ENCODE assay signal across 21 mouse cellular contexts in the genomic region with DNA sequence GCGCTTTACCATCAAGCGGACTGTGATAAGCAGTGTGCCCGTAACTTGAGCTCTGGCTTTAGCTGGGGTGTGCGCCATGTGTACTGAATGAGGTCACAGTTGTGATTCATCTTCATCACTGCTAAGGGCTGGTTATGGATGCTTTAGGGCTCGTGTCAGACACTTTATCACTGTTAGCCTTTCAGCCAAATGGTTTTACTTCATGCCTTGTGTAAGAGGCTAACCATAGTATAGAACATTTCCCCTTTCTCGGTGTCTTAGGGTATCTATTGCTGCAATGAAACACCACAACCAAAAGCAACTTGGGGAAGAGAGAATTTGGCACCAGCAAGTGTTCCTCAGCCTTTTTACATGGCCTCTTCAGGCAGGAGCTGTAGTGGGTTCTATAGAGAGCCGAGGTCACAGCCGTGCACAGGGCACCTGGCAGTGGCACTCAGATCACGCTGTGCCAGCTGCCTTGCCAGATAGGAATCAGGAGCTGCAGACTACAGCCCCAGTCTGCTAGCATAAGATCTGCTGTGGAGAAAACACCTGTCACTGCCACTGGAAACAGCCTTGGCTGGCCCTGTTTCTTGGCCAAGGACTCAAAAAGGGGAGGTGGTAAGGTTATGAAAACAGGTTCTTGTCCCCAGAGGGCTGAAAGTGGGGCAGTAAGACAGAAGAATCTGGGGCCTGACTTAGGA. TPM values are rescaled to one million over a fixed set of nuclear protein-coding genes. Genes with fewer than 3 reads are reported as not detected.
DNase-seq lines count a peak whose midpoint lies in the region; ATAC-seq lines count a peak whose summit lies in the region.
"Had no signal": no experiment of that assay in that cellular context is flagged by ENCODE, and none has a peak within 500 bp of the region (broad histone marks: within the 10 kb centered on the region; RNA-seq: fewer than 3 reads in every experiment).

No protein-coding gene starts in this region.

- no peak overlapping the region for H3K9ac ChIP-seq in embryonic facial prominence, embryonic 14.5 days (ENCODE audit: low read depth, low read length)
- H3K9ac ChIP-seq: liver, embryonic 12.5 days had no signal

- peaks cover 80% of the 10 kb centered on the region for H3K36me3 ChIP-seq in embryonic facial prominence, embryonic 14.5 days (ENCODE audit: control insufficient read depth, insufficient read depth, low read length)
- H3K36me3 ChIP-seq in embryonic facial prominence, embryonic 10.5 days (replicated peaks): peaks cover 96% of the 10 kb centered on the region

- WGBS in embryonic facial prominence, embryonic 14.5 days: 87% methylated on average over 9 of the region's 9 CpGs
- WGBS in embryonic facial prominence, embryonic 10.5 days: 90% methylated on average over 9 of the region's 9 CpGs

- DNase-seq in embryonic facial prominence, embryonic 14.5 days (ENCODE audit: low spot score): peak; percentile 24
- DNase-seq in embryonic facial prominence, embryonic 10.5 days (ENCODE audit: low spot score): no peak
- peak; percentile 48 for DNase-seq in 3T3-L1 (ENCODE audit: low read depth, low spot score)
- DNase-seq in adrenal gland, postnatal 10 days: peak; percentile 66
- peak; percentile 25 for DNase-seq in gastrocnemius, postnatal 14 days
- DNase-seq in cerebellum, postnatal 14 days: no peak
- DNase-seq in thymus, postnatal 0 days (ENCODE audit: low spot score): no peak
- DNase-seq in urinary bladder, postnatal 36 days (ENCODE audit: low spot score in 2 of 2): no peak
- DNase-seq: cerebellum, adult 2 months; heart, postnatal 14 days; kidney, adult 11 months; kidney, postnatal 25 days; lung, postnatal 10 days; right cerebral cortex, adult 18-20 months; thymus, adult 18-20 months had no signal

- no peak overlapping the region for H3K27ac ChIP-seq in embryonic facial prominence, embryonic 14.5 days (replicated peaks; ENCODE audit: low read depth, low read length)
- no peak overlapping the region for H3K27ac ChIP-seq in embryonic facial prominence, embryonic 10.5 days (replicated peaks)
- H3K27ac ChIP-seq: forebrain, embryonic 10.5 days; heart, embryonic 10.5 days; liver, embryonic 12.5 days; midbrain, embryonic 10.5 days had no signal

- H3K4me2 ChIP-seq in embryonic facial prominence, embryonic 14.5 days (ENCODE audit: low read depth, low read length): no peak overlapping the region
- H3K4me2 ChIP-seq: liver, embryonic 12.5 days had no signal

- no peak overlapping the region for H3K4me3 ChIP-seq in embryonic facial prominence, embryonic 14.5 days (ENCODE audit: low read depth, low read length)
- H3K4me3 ChIP-seq in embryonic facial prominence, embryonic 10.5 days: no peak overlapping the region
- H3K4me3 ChIP-seq: forebrain, embryonic 10.5 days; heart, embryonic 10.5 days; liver, embryonic 12.5 days; midbrain, embryonic 10.5 days had no signal

- intact Hi-C loops in gastrocnemius, postnatal 14 days (cut with DNase I; ENCODE audit: low total_unique reads): no loop called here

- no peak for ATAC-seq in embryonic facial prominence, embryonic 14.5 days (ENCODE audit: low read depth)
- ATAC-seq: hindbrain, embryonic 16.5 days; liver, embryonic 12.5 days had no signal

- H3K4me1 ChIP-seq in embryonic facial prominence, embryonic 14.5 days (ENCODE audit: control insufficient read depth, insufficient read depth, low read length): no peaks in the 10 kb centered on the region
- peaks cover 2% of the 10 kb centered on the region; the same call in 1 of the 2 replicates for H3K4me1 ChIP-seq in embryonic facial prominence, embryonic 10.5 days
- H3K4me1 ChIP-seq: forebrain, embryonic 10.5 days; midbrain, embryonic 10.5 days had no signal

- H3K9me3 ChIP-seq in embryonic facial prominence, embryonic 14.5 days (ENCODE audit: control insufficient read depth, low read length): no peaks in the 10 kb centered on the region
- H3K9me3 ChIP-seq in embryonic facial prominence, embryonic 10.5 days: no peaks in the 10 kb centered on the region
- H3K9me3 ChIP-seq: forebrain, embryonic 10.5 days; G1E; heart, embryonic 10.5 days; liver, embryonic 12.5 days; midbrain, embryonic 10.5 days had no signal

- no peaks in the 10 kb centered on the region for H3K27me3 ChIP-seq in embryonic facial prominence, embryonic 14.5 days (replicated peaks; ENCODE audit: control insufficient read depth, insufficient read depth, low read length)
- H3K27me3 ChIP-seq in embryonic facial prominence, embryonic 10.5 days (replicated peaks; ENCODE audit: low read depth, poor library complexity, severe bottlenecking): no peaks in the 10 kb centered on the region
- H3K27me3 ChIP-seq: liver, embryonic 12.5 days had no signal

RNA-seq across cellular contexts. Expression of gene Mrap, which starts 27.3 kb away (rescaled TPM):
- polyA plus RNA-seq in embryonic facial prominence, embryonic 14.5 days (2014; fragmentation: Nextera tagmentation; extraction: Ambion mirVana): 0.97 and 3.8 TPM in 2 replicates
- 1.2 and 2.4 TPM in 2 replicates for polyA plus RNA-seq in embryonic facial prominence, embryonic 10.5 days (2016; fragmentation: Nextera tagmentation; extraction: Ambion mirVana)
- total RNA-seq in adrenal gland, postnatal 10 days (2021): 100 to 1,000 TPM; 218 to 374 TPM
- total RNA-seq in gastrocnemius, postnatal 14 days (2021): under 1 TPM; 0.22 to 0.64 TPM
- 1.8 and 1.9 TPM in 2 replicates for polyA plus RNA-seq in thymus, postnatal 0 days (2015; fragmentation: Nextera tagmentation; extraction: Ambion mirVana)
- polyA plus RNA-seq: G1E had no signal

RNA-seq across cellular contexts. Expression of gene Mis18a, which starts 38.1 kb away (rescaled TPM):
- 50.1 and 50.9 TPM in 2 replicates for polyA plus RNA-seq in embryonic facial prominence, embryonic 14.5 days (2014; fragmentation: Nextera tagmentation; extraction: Ambion mirVana)
- 99.0 and 103 TPM in 2 replicates for polyA plus RNA-seq in embryonic facial prominence, embryonic 10.5 days (2016; fragmentation: Nextera tagmentation; extraction: Ambion mirVana)
- total RNA-seq in adrenal gland, postnatal 10 days (2021): 10 to 100 TPM in 1 of 2 experiments, 1 to 10 TPM in 1; 8.8 to 10.6 TPM
- total RNA-seq in gastrocnemius, postnatal 14 days (2021): 1 to 10 TPM; 1.9 to 2.7 TPM
- 94.3 and 99.2 TPM in 2 replicates for polyA plus RNA-seq in thymus, postnatal 0 days (2015; fragmentation: Nextera tagmentation; extraction: Ambion mirVana)

RNA-seq across cellular contexts. Expression of gene Urb1, which starts 44.9 kb away (rescaled TPM):
- 11.6 and 12.6 TPM in 2 replicates for polyA plus RNA-seq in embryonic facial prominence, embryonic 14.5 days (2014; fragmentation: Nextera tagmentation; extraction: Ambion mirVana)
- polyA plus RNA-seq in embryonic facial prominence, embryonic 10.5 days (2016; fragmentation: Nextera tagmentation; extraction: Ambion mirVana): 10.9 and 11.5 TPM in 2 replicates
- 10 to 100 TPM; 11.9 to 14.3 TPM for total RNA-seq in adrenal gland, postnatal 10 days (2021)
- 1 to 10 TPM; 5.1 to 5.7 TPM for total RNA-seq in gastrocnemius, postnatal 14 days (2021)
- polyA plus RNA-seq in thymus, postnatal 0 days (2015; fragmentation: Nextera tagmentation; extraction: Ambion mirVana): 6.0 and 6.2 TPM in 2 replicates

Comparison
In these comparisons a context has a peak if more than half of its experiments do, and no peak if none do; other contexts are left out.
1. DNase-seq: peak in embryonic facial prominence, embryonic 14.5 days (single experiment), 3T3-L1 (single experiment), adrenal gland, postnatal 10 days (single experiment) and gastrocnemius, postnatal 14 days (single experiment); none in embryonic facial prominence, embryonic 10.5 days (single experiment), cerebellum, postnatal 14 days (0 of 2), thymus, postnatal 0 days (single experiment) and urinary bladder, postnatal 36 days (0 of 2).